Mouse (Mus musculus): ENCODE measurements around the gene Gm49661. TPM values are rescaled to one million over a fixed set of nuclear protein-coding genes. Genes with fewer than 3 reads are reported as not detected.
A peak's percentile ranks its signal among the peaks of the same experiment; 100 is the strongest.

Gm49661 gene
- polyA plus RNA-seq, 1 experiment from 2014 or later: not detected

- Histone ChIP-seq H3K4me3 (peak within 1 kb of the TSS; percentile 72), H3K27ac (replicated peaks) (peak within 1 kb of the TSS; percentile 88), H3K36me3 (no peaks in the 10 kb centered on the region), H3K27me3 (ENCODE audit: low read depth, poor library complexity, severe bottlenecking) (peaks cover 60% of the 10 kb centered on the region), H3K9me3 (replicated peaks) (no peaks in the 10 kb centered on the region), H3K4me1 (peaks cover 35% of the 10 kb centered on the region)
- DNase-seq (ENCODE audit: low spot score): peak; percentile 96
- under 1% methylated on average over 28 of the region's 28 CpGs for WGBS
Measured at GRCm38 (mm10) chr8:84990349-84990748, 21.1 kb upstream of the Gm49661 start, which contains the start of gene Hook2. Hook2 (plus strand) TSS chr8:84990603.

GRCm38 (mm10) chr8:84989810-84990209 is 20.6 kb upstream of the Gm49661 start:
- H3K27ac ChIP-seq (replicated peaks): peak overlapping the region; percentile 88
- peaks cover 40% of the 10 kb centered on the region for H3K4me1 ChIP-seq
- peak overlapping the region; percentile 72 for H3K4me3 ChIP-seq
- DNase-seq (ENCODE audit: low spot score): peak; percentile 90
- H3K27me3 ChIP-seq (ENCODE audit: low read depth, poor library complexity, severe bottlenecking): peaks cover 60% of the 10 kb centered on the region
- no peaks in the 10 kb centered on the region for H3K36me3 ChIP-seq
- WGBS: under 1% methylated on average over 15 of the region's 15 CpGs
- no peaks in the 10 kb centered on the region for H3K9me3 ChIP-seq (replicated peaks)

GRCm38 (mm10) chr8:84989311-84989731 is 20.1 kb upstream of the Gm49661 start:
- no peaks in the 10 kb centered on the region for H3K9me3 ChIP-seq (replicated peaks)
- peak overlapping the region; percentile 72 for H3K4me3 ChIP-seq
- no peak for DNase-seq (ENCODE audit: low spot score)
- WGBS: 16% methylated on average over 15 of the region's 15 CpGs
- H3K27ac ChIP-seq (replicated peaks): no peak overlapping the region
- peaks cover 60% of the 10 kb centered on the region for H3K27me3 ChIP-seq (ENCODE audit: low read depth, poor library complexity, severe bottlenecking)
- no peaks in the 10 kb centered on the region for H3K36me3 ChIP-seq
- H3K4me1 ChIP-seq: peaks cover 45% of the 10 kb centered on the region

GRCm38 (mm10) chr8:84987903-84988302 is 18.7 kb upstream of the Gm49661 start:
- Histone ChIP-seq H3K27me3 (ENCODE audit: low read depth, poor library complexity, severe bottlenecking) (peaks cover 69% of the 10 kb centered on the region), H3K36me3 (no peaks in the 10 kb centered on the region), H3K4me1 (peaks cover 47% of the 10 kb centered on the region), H3K27ac (replicated peaks) (no peak overlapping the region), H3K9me3 (replicated peaks) (no peaks in the 10 kb centered on the region), H3K4me3 (no peak overlapping the region)
- WGBS: 80% methylated on average over 2 of the region's 2 CpGs
- DNase-seq (ENCODE audit: low spot score): no peak

GRCm38 (mm10) chr8:84987388-84987787 is 18.2 kb upstream of the Gm49661 start:
- no peak for DNase-seq (ENCODE audit: low spot score)
- peaks cover 47% of the 10 kb centered on the region for H3K4me1 ChIP-seq
- WGBS: 86% methylated on average over 5 of the region's 5 CpGs
- peaks cover 71% of the 10 kb centered on the region for H3K27me3 ChIP-seq (ENCODE audit: low read depth, poor library complexity, severe bottlenecking)
- no peaks in the 10 kb centered on the region for H3K36me3 ChIP-seq
- H3K4me3 ChIP-seq: no peak overlapping the region
- no peaks in the 10 kb centered on the region for H3K9me3 ChIP-seq (replicated peaks)
- no peak overlapping the region for H3K27ac ChIP-seq (replicated peaks)

- Histone ChIP-seq H3K4me3 (peak overlapping the region; percentile 68), H3K27me3 (ENCODE audit: low read depth, poor library complexity, severe bottlenecking) (peaks cover 76% of the 10 kb centered on the region), H3K9me3 (replicated peaks) (no peaks in the 10 kb centered on the region), H3K36me3 (no peaks in the 10 kb centered on the region), H3K27ac (replicated peaks) (peak overlapping the region; percentile 83), H3K4me1 (peaks cover 47% of the 10 kb centered on the region)
- 45% methylated on average over 8 of the region's 8 CpGs for WGBS
- DNase-seq (ENCODE audit: low spot score): no peak
Measured at GRCm38 (mm10) chr8:84986379-84986945, 17.2 kb upstream of the Gm49661 start.

GRCm38 (mm10) chr8:84985684-84986378 is 16.6 kb upstream of the Gm49661 start:
- Histone ChIP-seq H3K27ac (replicated peaks) (peak overlapping the region; percentile 83), H3K9me3 (replicated peaks) (no peaks in the 10 kb centered on the region), H3K27me3 (ENCODE audit: low read depth, poor library complexity, severe bottlenecking) (peaks cover 78% of the 10 kb centered on the region), H3K4me1 (peaks cover 45% of the 10 kb centered on the region), H3K4me3 (peak overlapping the region; percentile 68), H3K36me3 (no peaks in the 10 kb centered on the region)
- WGBS: under 1% methylated on average over 53 of the region's 53 CpGs
- DNase-seq (ENCODE audit: low spot score): peak; percentile 84

GRCm38 (mm10) chr8:84985049-84985683 is 15.9 kb upstream of the Gm49661 start:
- DNase-seq (ENCODE audit: low spot score): no peak
- H3K27me3 ChIP-seq (ENCODE audit: low read depth, poor library complexity, severe bottlenecking): peaks cover 84% of the 10 kb centered on the region

GRCm38 (mm10) chr8:84984294-84985048 is 15.2 kb upstream of the Gm49661 start:
- peaks cover 91% of the 10 kb centered on the region for H3K27me3 ChIP-seq (ENCODE audit: low read depth, poor library complexity, severe bottlenecking)
- WGBS: 11% methylated on average over 16 of the region's 16 CpGs
- H3K4me3 ChIP-seq: peak overlapping the region; percentile 68
- H3K9me3 ChIP-seq (replicated peaks): no peaks in the 10 kb centered on the region
- H3K27ac ChIP-seq (replicated peaks): peak overlapping the region; percentile 83
- H3K36me3 ChIP-seq: no peaks in the 10 kb centered on the region
- H3K4me1 ChIP-seq: peaks cover 45% of the 10 kb centered on the region
- DNase-seq (ENCODE audit: low spot score): no peak

More at GRCm38 (mm10) chr8:84985049-84985683, 15.9 kb upstream of the Gm49661 start:
- Histone ChIP-seq H3K36me3 (no peaks in the 10 kb centered on the region), H3K4me1 (peaks cover 45% of the 10 kb centered on the region), H3K27ac (replicated peaks) (peak overlapping the region; percentile 83), H3K4me3 (peak overlapping the region; percentile 68), H3K9me3 (replicated peaks) (no peaks in the 10 kb centered on the region)
- 1% methylated on average over 23 of the region's 23 CpGs for WGBS

- Histone ChIP-seq H3K4me3 (no peak overlapping the region), H3K36me3 (no peaks in the 10 kb centered on the region), H3K27ac (replicated peaks) (no peak overlapping the region), H3K4me1 (peaks cover 58% of the 10 kb centered on the region), H3K27me3 (ENCODE audit: low read depth, poor library complexity, severe bottlenecking) (peaks cover 92% of the 10 kb centered on the region), H3K9me3 (replicated peaks) (no peaks in the 10 kb centered on the region)
- 77% methylated on average over 3 of the region's 3 CpGs for WGBS
- DNase-seq (ENCODE audit: low spot score): no peak
Measured at GRCm38 (mm10) chr8:84982499-84983011, 13.3 kb upstream of the Gm49661 start.

GRCm38 (mm10) chr8:84981644-84982498 is 12.6 kb upstream of the Gm49661 start:
- Histone ChIP-seq H3K36me3 (no peaks in the 10 kb centered on the region), H3K9me3 (replicated peaks) (no peaks in the 10 kb centered on the region), H3K4me3 (no peak overlapping the region), H3K27ac (replicated peaks) (no peak overlapping the region), H3K27me3 (ENCODE audit: low read depth, poor library complexity, severe bottlenecking) (peaks cover 92% of the 10 kb centered on the region), H3K4me1 (peaks cover 65% of the 10 kb centered on the region)
- DNase-seq (ENCODE audit: low spot score): no peak
- 80% methylated on average over 15 of the region's 15 CpGs for WGBS

Data from midbrain, embryonic 10.5 days (tissue).